22 mouse cellular contexts compared by ENCODE assay signal in the genomic region with DNA sequence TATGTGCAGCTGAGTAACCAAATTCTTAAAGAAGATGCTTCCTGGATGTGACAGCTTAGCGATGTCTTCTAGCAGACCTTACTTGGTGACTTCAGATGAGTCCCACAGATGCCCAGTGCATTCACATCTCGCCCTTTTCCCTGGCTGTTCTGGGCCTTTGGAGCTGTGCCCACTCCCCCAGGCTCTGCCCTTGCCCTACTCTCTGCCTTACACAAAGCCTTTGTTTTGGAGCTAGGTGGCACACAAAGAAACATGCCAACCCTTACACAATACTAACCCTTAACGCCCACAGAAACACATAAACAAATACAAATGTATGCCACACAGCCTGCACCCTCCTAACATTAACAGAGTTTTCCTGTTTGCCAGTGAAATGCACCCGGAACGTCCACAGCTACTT. TPM values are rescaled to one million over a fixed set of nuclear protein-coding genes. Genes with fewer than 3 reads are reported as not detected.
"Had no signal": no experiment of that assay in that cellular context is flagged by ENCODE, and none has a peak within 500 bp of the region (broad histone marks: within the 10 kb centered on the region; RNA-seq: fewer than 3 reads in every experiment).

No protein-coding gene starts in this region.

- DNase-seq: liver, embryonic 13.5 days; liver, postnatal 0 days; lung, adult 2 months; lung, postnatal 14 days; lung, postnatal 36 days; right cerebral cortex, postnatal 14 days; thymus, adult 2 months; thymus, postnatal 14 days; thymus, postnatal 36 days had no signal

RNA-seq across cellular contexts. Expression of gene A630023A22Rik, which starts 6.4 kb away (rescaled TPM):
- polyA plus RNA-seq: liver, embryonic 13.5 days; liver, embryonic 15.5 days; liver, postnatal 0 days; lung, adult 2 months; lung, embryonic 15.5 days; macrophage; midbrain, embryonic 11.5 days; midbrain, embryonic 13.5 days; midbrain, embryonic 15.5 days; midbrain, postnatal 0 days; neural tube, embryonic 12.5 days; spleen, adult 2 months; stomach, embryonic 15.5 days; thymus, adult 2 months had no signal

RNA-seq across cellular contexts. Expression of gene Anxa8, which starts 10.4 kb away (rescaled TPM):
- polyA plus RNA-seq: macrophage; midbrain, embryonic 13.5 days; neural tube, embryonic 14.5 days had no signal

RNA-seq across cellular contexts. Expression of gene Antxrl, which starts 43.7 kb away (rescaled TPM):
- polyA plus RNA-seq: liver, embryonic 13.5 days; liver, embryonic 15.5 days; liver, postnatal 0 days; lung, adult 2 months; lung, embryonic 15.5 days; lung, postnatal 0 days; macrophage; midbrain, embryonic 11.5 days; midbrain, embryonic 13.5 days; midbrain, embryonic 15.5 days; midbrain, postnatal 0 days; neural tube, embryonic 12.5 days; neural tube, embryonic 14.5 days; spleen, adult 2 months; stomach, embryonic 15.5 days; stomach, postnatal 0 days had no signal

RNA-seq across cellular contexts. Expression of gene Npy4r, which starts 56.1 kb away (rescaled TPM):
- polyA plus RNA-seq: liver, embryonic 13.5 days; liver, postnatal 0 days; lung, postnatal 0 days; macrophage; midbrain, embryonic 11.5 days had no signal
